Mouse (Mus musculus) lung, postnatal 0 days (tissue): ENCODE measurements around the gene 2200002J24Rik.

Experiments
- CTCF ChIP-seq: IDR thresholded peaks from 2 replicates; pipeline ENCODE4 v1.5.1; 2016; ENCODE audit warnings: antibody characterized with exemption, mild to moderate bottlenecking
- EP300 ChIP-seq: IDR thresholded peaks from 2 replicates; pipeline ENCODE4 v1.6.1; 2016; ENCODE audit warnings: antibody characterized with exemption, mild to moderate bottlenecking, control low read depth

- TF ChIP-seq CTCF: no peak
- no peak for TF ChIP-seq EP300
Measured at GRCm38 (mm10) chr7:30681897-30682296, 16.8 kb upstream of the 2200002J24Rik start.
